Mouse (Mus musculus) testis, adult 2 months (tissue): ENCODE results near the gene Copz2.

Experiments used
- CTCF ChIP-seq: fragments of 200-500 bp; IDR thresholded peaks from 2 replicates; pipeline ENCODE4 v1.5.1; 2012; ENCODE audit warnings: low read depth, mild to moderate bottlenecking, inconsistent platforms, low read length, moderate library complexity; ENCODE audit not compliant: control insufficient read depth, insufficient read depth, insufficient replicate concordance
- POLR2A ChIP-seq: fragments of 200-500 bp; IDR thresholded peaks from 2 replicates; pipeline ENCODE4 v1.6.1; 2012; ENCODE audit warnings: low read depth, mild to moderate bottlenecking, inconsistent platforms, low read length, moderate library complexity; ENCODE audit not compliant: control insufficient read depth

DNA sequence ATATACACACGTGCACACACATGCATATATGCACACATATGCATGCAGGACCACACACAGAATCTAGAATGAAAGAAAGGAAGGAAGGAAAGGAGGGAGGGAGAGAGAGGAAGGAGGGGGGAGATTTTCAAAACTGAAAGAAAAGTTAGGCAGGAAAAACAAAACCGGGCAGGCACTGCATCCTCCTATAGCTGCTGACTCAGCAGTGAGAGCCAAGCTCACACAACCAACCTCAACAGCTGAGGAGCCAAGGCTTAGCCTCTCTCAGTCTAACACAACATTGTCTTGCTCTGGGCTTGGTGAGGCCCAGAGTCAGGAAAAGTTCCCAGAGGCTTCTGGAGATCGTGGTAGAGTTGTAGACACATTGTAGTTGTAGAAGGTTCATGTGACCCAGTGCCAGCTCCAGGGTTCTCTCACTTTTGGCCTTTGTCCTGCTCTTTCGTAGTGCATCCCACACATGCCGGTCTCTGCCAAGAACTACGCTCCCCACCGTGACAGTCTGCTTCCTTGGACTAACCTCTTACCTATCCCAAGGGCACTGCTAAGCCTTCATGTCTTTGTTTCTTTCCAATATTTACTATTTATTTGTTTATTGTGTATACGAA, 37.4 kb downstream of the Copz2 start:
- no peak for TF ChIP-seq CTCF
- TF ChIP-seq POLR2A: no peak
